Mouse (Mus musculus) heart, embryonic 11.5 days (tissue): ENCODE results near the gene Zc3h12d. TPM values are rescaled to one million over a fixed set of nuclear protein-coding genes. Genes with fewer than 3 reads are reported as not detected.

Experiments
- ATAC-seq: fragments of 200-750 bp; cut with Nextera tagmentation; replicated peaks from 2 replicates; pipeline ENCODE4 v1.8.0; 2017; ENCODE audit warnings: moderate library complexity; ENCODE audit not compliant: insufficient number of reproducible peaks, low FRiP score, low TSS enrichment
- H3K27ac ChIP-seq: fragments of 300-500 bp; sonication (generic); 2 replicates; pipeline ENCODE4 v1.5.1; 2014; ENCODE audit warnings: mild to moderate bottlenecking, low read depth, low read length
- H3K27me3 ChIP-seq: fragments of 300-500 bp; sonication (generic); 2 replicates; pipeline ENCODE4 v1.6.1; 2014; ENCODE audit warnings: mild to moderate bottlenecking, low read length, mixed read lengths; ENCODE audit not compliant: control insufficient read depth, insufficient read depth
- H3K36me3 ChIP-seq: fragments of 300-500 bp; sonication (generic); 2 replicates; pipeline ENCODE4 v1.6.1; 2014; ENCODE audit warnings: mild to moderate bottlenecking, low read length, moderate library complexity, mixed read lengths; ENCODE audit not compliant: control insufficient read depth, insufficient read depth
- H3K4me1 ChIP-seq: fragments of 300-500 bp; sonication (generic); 2 replicates; pipeline ENCODE4 v1.6.1; 2014; ENCODE audit warnings: low read length; ENCODE audit not compliant: control insufficient read depth, insufficient read depth
- H3K4me2 ChIP-seq: fragments of 300-500 bp; sonication (generic); 2 replicates; pipeline ENCODE4 v1.6.1; 2014; ENCODE audit warnings: mild to moderate bottlenecking, moderate library complexity
- H3K4me3 ChIP-seq: fragments of 300-500 bp; sonication (generic); 2 replicates; pipeline ENCODE4 v1.5.1; 2014; ENCODE audit warnings: low read depth, low read length
- H3K9ac ChIP-seq: fragments of 300-500 bp; sonication (generic); 2 replicates; pipeline ENCODE4 v1.6.1; 2014; ENCODE audit warnings: mild to moderate bottlenecking, low read depth, low read length, moderate library complexity
- H3K9me3 ChIP-seq: fragments of 300-500 bp; sonication (generic); replicated peaks from 2 replicates; pipeline ENCODE4 v1.6.1; 2016; ENCODE audit warnings: low read length; ENCODE audit not compliant: control insufficient read depth
- WGBS: fragments of 180-500 bp; shearing (Covaris S2); extraction: QIAGEN DNeasy Blood & Tissue Kit; methylation state at CpG from one replicate; pipeline ENCODE4 v1.1.7; 2014; ENCODE audit not compliant: insufficient replicate concordance; 5-methylcytosine and 5-hydroxymethylcytosine counted together
- microRNA-seq: library from miRNA; unstranded; fragments of <30 nt; microRNA quantifications from one replicate; pipeline ENCODE4, GENCODE M21; 2016; ENCODE audit warnings: borderline number of aligned reads
- polyA plus RNA-seq: library from polyadenylated mRNA; unstranded; fragments of >200 nt; fragmentation: Nextera tagmentation; extraction: Ambion mirVana; gene quantifications from 2 replicates; pipeline ENCODE4 v1.2.1, GENCODE M21; 2014

The Zc3h12d gene
- polyA plus RNA-seq, 1 experiment from 2014 or later, result 0.07 TPM

- Histone ChIP-seq H3K36me3 (peaks cover 42% of the 10 kb centered on the region), H3K9me3 (no peaks in the 10 kb centered on the region), H3K4me3 (no peak overlapping the region), H3K27ac (no peak overlapping the region), H3K4me1 (no peaks in the 10 kb centered on the region), H3K9ac (no peak overlapping the region), H3K27me3 (no peaks in the 10 kb centered on the region), H3K4me2 (no peak overlapping the region)
- no peak for ATAC-seq
- WGBS, result 93% methylated on average over 5 of the region's 5 CpGs
These were observed 71.9 kb downstream of the Zc3h12d start for GRCm38 (mm10) chr10:7904157-7904556.

- no peak overlapping the region for H3K4me2 ChIP-seq
- H3K27me3 ChIP-seq, result no peaks in the 10 kb centered on the region
- no peak overlapping the region for H3K9ac ChIP-seq
- no peak overlapping the region for H3K27ac ChIP-seq
- WGBS, result 72% methylated on average over 12 of the region's 12 CpGs
- no peak for ATAC-seq
- no peaks in the 10 kb centered on the region for H3K4me1 ChIP-seq
- H3K9me3 ChIP-seq, result no peaks in the 10 kb centered on the region
- H3K4me3 ChIP-seq, result no peak overlapping the region
- peaks cover 42% of the 10 kb centered on the region for H3K36me3 ChIP-seq
These were observed 74.9 kb downstream of the Zc3h12d start for GRCm38 (mm10) chr10:7907151-7907550.

- 71% methylated on average over 10 of the region's 10 CpGs for whole genome bisulfite sequencing
- H3K27me3 ChIP-seq, result no peaks in the 10 kb centered on the region
- H3K9me3 ChIP-seq, result no peaks in the 10 kb centered on the region
- H3K27ac ChIP-seq, result no peak overlapping the region
- H3K4me3 ChIP-seq, result no peak overlapping the region
- 0 out of 2 replicates have a peak, but pooled peaks cover under 1% of the 10 kb centered on the region for H3K4me1 ChIP-seq
- ATAC-seq, result no peak
- H3K4me2 ChIP-seq, result no peak overlapping the region
- no peak overlapping the region for H3K9ac ChIP-seq
- peaks cover 25% of the 10 kb centered on the region for H3K36me3 ChIP-seq
These were observed 79.0 kb downstream of the Zc3h12d start for GRCm38 (mm10) chr10:7911268-7911667.

Small RNA genes within 50 kb of the gene (microRNA-seq; reads per million reads assigned to microRNA genes)
- 2.0 reads per million, percentile 25 among the genes with 10 or more reads in this experiment for gene Mir5104

Other genes with a start within 250 kb of the Zc3h12d start
- 2.1 and 2.8 TPM in 2 replicates for gene Lrp11, start 242.7 kb upstream of the Zc3h12d start, polyA plus RNA-seq
- 44.7 and 45.8 TPM in 2 replicates for gene Nup43, start 165.0 kb upstream of the Zc3h12d start, polyA plus RNA-seq
- 135 and 142 TPM in 2 replicates for gene Pcmt1, start 151.3 kb upstream of the Zc3h12d start, polyA plus RNA-seq
- gene Lats1, start 151.3 kb upstream of the Zc3h12d start, polyA plus RNA-seq, result 4.7 and 5.3 TPM in 2 replicates
- 39.3 and 45.2 TPM in 2 replicates for gene Katna1, start 106.5 kb upstream of the Zc3h12d start, polyA plus RNA-seq
- gene Ginm1, start 39.6 kb upstream of the Zc3h12d start, polyA plus RNA-seq, result 74.3 and 77.2 TPM in 2 replicates
- 33.7 and 35.5 TPM in 2 replicates for gene Ppil4, start 39.6 kb upstream of the Zc3h12d start, polyA plus RNA-seq
- gene Tab2, start 123.8 kb downstream of the Zc3h12d start, polyA plus RNA-seq, result 24.8 and 28.4 TPM in 2 replicates